Mouse (Mus musculus) embryonic fibroblast, embryonic 13.5 days (primary cell): ENCODE data around the gene Pkn2. TPM values are rescaled to one million over a fixed set of nuclear protein-coding genes. Genes with fewer than 3 reads are reported as not detected.
A peak's percentile ranks its signal among the peaks of the same experiment; 100 is the strongest.

Source experiments
- H3K27ac ChIP-seq: 2 replicates; pipeline ENCODE4 v1.5.1; 2012; ENCODE audit warnings: low read length, control low read depth, inconsistent platforms; ENCODE audit not compliant: insufficient read depth
- H3K4me1 ChIP-seq: 2 replicates; pipeline ENCODE4 v1.6.1; 2011; ENCODE audit warnings: low read length; ENCODE audit not compliant: control insufficient read depth, insufficient read depth
- H3K4me3 ChIP-seq: 2 replicates; pipeline ENCODE4 v1.5.1; 2011; ENCODE audit warnings: mild to moderate bottlenecking, control low read depth, low read length; ENCODE audit not compliant: insufficient read depth
- CTCF ChIP-seq: IDR thresholded peaks from 2 replicates; pipeline ENCODE4 v1.5.1; 2011; ENCODE audit warnings: mild to moderate bottlenecking, control low read depth, low read length, moderate library complexity, borderline replicate concordance; ENCODE audit not compliant: insufficient read depth
- POLR2A ChIP-seq: IDR thresholded peaks from 2 replicates; pipeline ENCODE4 v1.6.1; 2011; ENCODE audit warnings: low read depth, mild to moderate bottlenecking, control low read depth, low read length, moderate library complexity
- polyA plus RNA-seq: library from polyadenylated mRNA; stranded (reverse); fragments of >200 nt; gene quantifications from 2 replicates; pipeline ENCODE4 v1.2.4, GENCODE M21; 2011; ENCODE audit warnings: low read depth; ENCODE audit not compliant: missing spikeins, insufficient read length

Gene Pkn2
- polyA plus RNA-seq, 1 experiment, result 75.0 TPM

DNA sequence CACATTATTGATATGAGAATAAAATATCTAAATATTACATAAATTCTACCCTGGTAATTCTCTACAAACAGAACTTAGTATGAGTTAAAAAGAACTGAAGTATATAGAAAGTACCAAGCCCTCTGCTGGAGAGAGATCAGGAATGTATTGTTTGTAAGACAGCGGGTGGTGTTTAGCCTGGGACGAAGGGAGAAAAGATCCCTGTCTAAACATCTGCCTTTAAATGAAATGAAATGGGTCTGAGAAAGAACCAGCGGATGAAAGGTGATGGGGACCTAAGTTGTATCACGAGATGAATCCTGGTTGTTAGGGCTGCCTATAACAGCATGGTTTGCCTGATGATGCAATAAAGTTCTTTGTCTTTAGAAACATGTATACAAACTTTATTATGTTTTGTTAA, 41.8 kb downstream of the Pkn2 start:
- Histone ChIP-seq H3K4me3 (no peak overlapping the region), H3K27ac (no peak overlapping the region), H3K4me1 (no peaks in the 10 kb centered on the region)
- TF ChIP-seq CTCF, result no peak
- no peak for TF ChIP-seq POLR2A

DNA sequence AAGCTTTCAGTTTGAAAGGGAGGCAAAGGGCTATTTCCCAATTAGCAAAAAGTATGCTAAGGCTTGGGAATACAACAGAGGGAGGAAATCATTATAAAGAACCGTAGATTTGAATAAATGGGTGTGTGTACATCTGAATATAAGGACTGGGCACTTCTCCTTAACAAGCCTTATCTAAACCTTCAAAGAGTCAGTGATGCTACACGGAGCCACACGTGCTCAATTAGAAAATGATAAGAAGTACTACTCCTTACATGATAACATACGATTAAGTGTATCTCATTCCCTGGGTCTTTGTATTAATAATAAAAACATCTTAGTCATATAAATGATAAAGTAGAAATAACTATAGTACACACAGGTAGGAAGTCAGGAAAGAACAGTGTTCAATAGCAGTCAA, 47.0 kb downstream of the Pkn2 start:
- TF ChIP-seq CTCF, result no peak
- TF ChIP-seq POLR2A, result no peak
- no peaks in the 10 kb centered on the region for H3K4me1 ChIP-seq
- no peak overlapping the region for H3K4me3 ChIP-seq
- H3K27ac ChIP-seq, result no peak overlapping the region

DNA sequence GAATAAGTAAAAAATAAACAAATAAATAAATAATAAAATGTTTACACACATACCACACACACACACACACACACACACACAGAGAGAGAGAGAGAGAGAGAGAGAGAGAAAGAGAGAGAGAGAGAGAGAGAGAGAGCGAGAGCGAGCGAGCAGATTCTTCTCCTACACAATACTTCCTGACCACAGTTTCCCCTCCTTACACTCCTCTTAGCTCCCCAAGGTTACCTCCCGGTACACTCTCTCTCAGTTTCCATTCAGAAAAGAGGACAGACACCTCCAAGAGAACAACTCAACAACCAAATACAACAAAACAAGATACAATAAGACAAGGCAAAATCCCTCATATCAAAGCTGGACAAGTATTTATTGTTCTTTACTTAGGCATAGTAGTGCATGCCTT, 47.8 kb downstream of the Pkn2 start:
- Histone ChIP-seq H3K4me1 (no peaks in the 10 kb centered on the region), H3K27ac (no peak overlapping the region), H3K4me3 (no peak overlapping the region)
- TF ChIP-seq CTCF, result no peak

DNA sequence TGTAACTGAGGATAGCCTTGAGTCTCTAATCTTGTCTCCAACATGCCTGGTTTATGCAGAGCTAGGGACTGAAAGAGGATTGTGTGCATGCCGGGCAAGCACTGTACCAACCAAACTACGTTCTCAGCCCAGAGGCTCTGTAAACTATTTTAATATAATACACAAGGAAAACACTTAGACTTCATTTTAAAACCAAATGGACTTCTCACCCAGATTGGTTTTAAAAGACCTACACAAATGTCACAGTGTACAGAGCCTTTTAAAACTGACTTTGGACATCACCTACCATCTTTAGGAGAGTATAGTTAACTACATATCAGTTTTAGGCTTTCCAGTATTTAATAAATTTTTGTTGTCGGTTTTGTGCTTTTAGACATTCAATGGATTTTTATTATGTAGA, 48.9 kb downstream of the Pkn2 start:
- TF ChIP-seq CTCF (no peak), POLR2A (no peak)
- Histone ChIP-seq H3K4me3 (no peak overlapping the region), H3K27ac (no peak overlapping the region), H3K4me1 (no peaks in the 10 kb centered on the region)

DNA sequence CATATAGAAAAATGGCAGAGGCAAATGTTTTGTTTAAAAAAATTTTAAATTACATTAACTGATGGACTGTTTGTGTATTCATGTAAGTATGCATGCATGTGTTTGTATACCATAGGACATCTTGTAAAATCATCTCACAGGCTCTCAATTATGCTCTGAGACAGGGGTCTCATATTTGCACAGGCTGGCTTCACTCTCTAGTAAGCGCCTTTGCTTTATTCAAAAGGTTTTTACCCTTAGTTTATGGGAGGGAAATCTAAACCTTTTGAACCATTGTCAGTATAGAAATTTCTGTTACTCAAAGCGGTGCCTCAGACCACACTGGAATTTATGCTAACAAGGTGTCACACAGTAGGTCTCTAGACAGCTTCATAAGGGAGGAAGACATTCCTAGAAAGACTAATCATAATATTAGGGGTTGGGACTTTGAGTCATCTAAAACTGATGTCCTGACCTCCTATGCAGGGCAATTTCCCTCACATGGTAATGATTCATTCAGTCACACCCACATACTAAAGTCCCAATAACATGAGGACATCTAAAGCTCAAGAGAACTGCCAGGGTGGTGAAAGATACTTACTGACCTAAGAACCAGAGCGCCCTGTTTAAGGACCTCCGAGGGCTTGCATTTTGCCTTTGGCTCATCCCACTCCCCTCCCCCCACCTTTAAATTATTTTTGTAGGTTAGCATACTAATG, 55.2 kb downstream of the Pkn2 start:
- Histone ChIP-seq H3K4me1 (peaks cover 4% of the 10 kb centered on the region), H3K27ac (no peak overlapping the region), H3K4me3 (no peak overlapping the region)
- TF ChIP-seq CTCF (no peak), POLR2A (no peak)

DNA sequence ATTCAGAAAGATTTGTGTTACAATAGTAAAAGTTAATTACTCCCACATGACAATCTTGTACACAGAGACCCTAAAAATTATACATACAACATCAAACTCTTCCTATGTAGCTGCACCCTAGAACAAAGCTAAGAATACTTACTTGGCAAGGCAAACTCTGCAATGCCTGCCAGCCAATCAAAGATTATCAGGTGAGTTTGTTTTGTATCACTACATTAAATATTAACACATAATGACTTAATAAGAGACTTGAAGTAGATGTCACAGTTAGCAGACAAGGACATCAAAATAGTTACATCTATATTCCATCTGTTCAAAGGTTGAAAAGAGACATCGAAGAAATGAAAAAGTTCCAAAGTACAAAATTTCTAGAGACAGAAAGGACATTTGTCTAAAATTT, 58.2 kb downstream of the Pkn2 start:
- Histone ChIP-seq H3K4me1 (peaks cover 4% of the 10 kb centered on the region), H3K27ac (no peak overlapping the region), H3K4me3 (no peak overlapping the region)
- TF ChIP-seq CTCF, result no peak
- TF ChIP-seq POLR2A, result no peak

DNA sequence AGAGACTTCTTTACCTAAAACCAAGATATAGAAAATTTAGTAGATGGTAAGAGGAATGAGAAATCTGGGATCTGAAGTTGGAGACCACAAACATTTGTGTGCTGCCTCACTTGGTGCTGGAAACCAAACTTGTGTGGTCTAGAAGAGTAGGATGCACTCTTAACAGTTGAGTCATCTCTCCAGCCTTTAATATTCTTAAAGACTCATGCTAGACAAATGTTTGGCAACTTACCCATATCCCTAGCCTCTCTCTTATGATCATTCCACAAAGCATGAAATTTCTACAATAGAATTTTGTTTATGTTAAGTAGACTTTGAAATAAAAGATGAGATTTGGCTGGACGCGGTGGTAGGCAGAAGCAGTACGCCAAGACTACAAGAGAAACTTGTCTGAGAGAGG, 64.3 kb downstream of the Pkn2 start:
- no peak overlapping the region for H3K4me3 ChIP-seq
- H3K27ac ChIP-seq, result peak overlapping the region; percentile 92
- TF ChIP-seq CTCF (no peak), POLR2A (no peak)
- H3K4me1 ChIP-seq, result peaks cover 5% of the 10 kb centered on the region

DNA sequence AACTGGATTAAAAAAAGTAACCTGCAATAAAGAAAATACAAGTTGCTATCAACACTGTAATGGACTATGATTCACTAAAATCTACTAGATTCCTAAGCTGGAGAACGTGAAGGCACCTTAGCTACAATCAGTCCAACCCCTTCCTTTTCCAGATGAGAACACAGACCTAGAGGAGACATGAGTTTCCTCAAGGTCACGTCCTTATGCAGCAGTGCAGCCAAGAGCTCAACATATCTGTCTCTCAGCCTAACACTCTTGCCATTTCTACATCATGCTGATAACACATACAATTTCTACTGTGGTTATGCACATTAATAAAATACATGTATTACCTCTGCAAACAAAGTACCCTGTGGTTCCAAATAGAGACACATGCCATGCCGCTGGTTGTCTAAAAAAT, 70.2 kb downstream of the Pkn2 start:
- H3K4me3 ChIP-seq, result no peak overlapping the region
- H3K27ac ChIP-seq, result no peak overlapping the region
- TF ChIP-seq CTCF (no peak), POLR2A (no peak)
- H3K4me1 ChIP-seq, result no peaks in the 10 kb centered on the region

DNA sequence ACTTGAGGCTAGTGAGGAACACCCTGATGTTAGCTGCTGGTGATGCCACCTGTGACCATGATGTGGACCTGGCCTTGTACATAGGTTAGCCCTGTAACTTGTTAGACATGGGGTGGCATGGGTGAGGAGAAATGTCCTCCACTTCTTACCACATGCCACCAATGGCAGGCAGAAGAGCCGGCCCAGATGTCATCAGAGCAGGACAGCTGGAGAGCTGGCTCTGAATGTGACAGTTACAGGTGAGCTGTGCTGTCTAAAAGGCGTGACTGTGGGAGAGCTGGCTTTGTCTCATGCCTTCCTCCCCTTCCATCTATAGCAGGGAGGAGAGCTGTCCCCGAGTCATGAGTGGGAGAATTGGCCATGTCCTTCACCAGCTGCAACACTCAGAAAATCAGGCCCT, 86.2 kb downstream of the Pkn2 start:
- no peak overlapping the region for H3K4me3 ChIP-seq
- TF ChIP-seq CTCF (no peak), POLR2A (no peak)
- H3K4me1 ChIP-seq, result no peaks in the 10 kb centered on the region
- no peak overlapping the region for H3K27ac ChIP-seq

DNA sequence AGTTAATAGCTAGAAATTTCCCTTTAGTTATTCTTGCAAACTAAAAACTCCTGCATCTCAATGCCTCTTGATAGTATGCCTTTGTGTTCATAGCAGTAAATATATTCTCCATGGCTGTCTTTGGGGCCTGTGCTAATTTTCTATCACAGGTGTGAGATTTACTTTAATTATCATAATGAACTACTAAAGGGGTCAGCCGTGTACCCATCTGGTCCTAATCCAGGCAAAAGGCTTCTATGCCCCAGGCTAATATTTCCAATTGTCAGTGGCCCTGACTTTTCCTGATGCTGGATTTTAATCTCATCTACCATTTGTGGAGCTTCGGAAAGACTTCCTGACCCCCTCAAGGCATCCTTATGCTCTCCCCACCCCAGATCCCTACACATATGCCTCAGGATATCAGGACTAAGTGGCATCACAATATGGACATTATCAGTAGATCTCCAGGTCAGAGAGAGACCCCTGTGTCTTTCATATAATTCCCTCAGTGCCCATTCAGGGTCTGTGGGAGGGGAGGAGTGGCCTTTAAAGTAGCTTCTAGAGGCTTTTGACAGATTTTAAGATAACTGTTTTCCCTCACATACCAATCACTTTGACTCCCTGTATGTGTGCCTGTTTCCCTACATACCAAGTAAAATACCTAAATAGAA, 95.3 kb downstream of the Pkn2 start:
- Histone ChIP-seq H3K4me3 (no peak overlapping the region), H3K27ac (no peak overlapping the region), H3K4me1 (no peaks in the 10 kb centered on the region)
- no peak for TF ChIP-seq POLR2A
- no peak for TF ChIP-seq CTCF
